Mouse (Mus musculus) naive thymus-derived CD4-positive, alpha-beta T cell, adult 2 months (primary cell): Measurements from ENCODE around the gene Ppm1j.
"Not testable (repeated sequence)": the region's sequence is repeated elsewhere in the genome, so short reads cannot be mapped to it uniquely, and the experiment has no call there.

Source experiments
- DNase-seq: peaks from one replicate; pipeline ENCODE4 v3.0.0-alpha.2; 2011; ENCODE audit warnings: low read depth

Ppm1j gene

GRCm38 (mm10) chr3:104780561-104781420 is at the start of gene Ppm1j:
Ppm1j (plus strand) TSS chr3:104781056.
- peak; percentile 81 for DNase-seq

GRCm38 (mm10) chr3:104732907-104733306 is 47.9 kb upstream of the Ppm1j start:
- DNase-seq = no peak

GRCm38 (mm10) chr3:104734654-104735053 is 46.2 kb upstream of the Ppm1j start:
- no peak for DNase-seq

GRCm38 (mm10) chr3:104741954-104742353 is 38.9 kb upstream of the Ppm1j start:
- DNase-seq = no peak

GRCm38 (mm10) chr3:104743161-104743560 is 37.7 kb upstream of the Ppm1j start:
- DNase-seq = no peak

GRCm38 (mm10) chr3:104743864-104744263 is 37.0 kb upstream of the Ppm1j start:
- DNase-seq = no peak

GRCm38 (mm10) chr3:104752845-104753244 is 28.0 kb upstream of the Ppm1j start:
- DNase-seq = peak; percentile 60

- DNase-seq = peak; percentile 86
These were observed 22.4 kb upstream of the Ppm1j start for GRCm38 (mm10) chr3:104758406-104758805.

- DNase-seq = no peak
These were observed 22.0 kb upstream of the Ppm1j start for GRCm38 (mm10) chr3:104758869-104759268.

GRCm38 (mm10) chr3:104762103-104762863 is 18.6 kb upstream of the Ppm1j start:
- not testable (repeated sequence) for DNase-seq

GRCm38 (mm10) chr3:104765021-104765420 is 15.8 kb upstream of the Ppm1j start:
- peak; percentile 78 for DNase-seq

- DNase-seq = no peak
These were observed 13.7 kb upstream of the Ppm1j start for GRCm38 (mm10) chr3:104767141-104767540.

- no peak for DNase-seq
These were observed 13.1 kb upstream of the Ppm1j start for GRCm38 (mm10) chr3:104767716-104768115.

- DNase-seq = no peak
These were observed 11.7 kb upstream of the Ppm1j start for GRCm38 (mm10) chr3:104769135-104769534.

GRCm38 (mm10) chr3:104770035-104770434 is 10.8 kb upstream of the Ppm1j start:
- DNase-seq = peak; percentile 69

GRCm38 (mm10) chr3:104770918-104771317 is 9.9 kb upstream of the Ppm1j start:
- DNase-seq = no peak

GRCm38 (mm10) chr3:104771460-104771859 is 9.4 kb upstream of the Ppm1j start:
- peak; percentile 72 for DNase-seq

- DNase-seq = no peak
These were observed 7.6 kb upstream of the Ppm1j start for GRCm38 (mm10) chr3:104773301-104773700.

- peak; percentile 69 for DNase-seq
These were observed 3.5 kb upstream of the Ppm1j start for GRCm38 (mm10) chr3:104777342-104777741.

- DNase-seq = peak; percentile 84
These were observed 907 bp upstream of the Ppm1j start for GRCm38 (mm10) chr3:104779949-104780348.

GRCm38 (mm10) chr3:104781471-104781903 is 631 bp downstream of the Ppm1j start, which contains the start of gene Fam19a3:
Fam19a3 (minus strand) TSS chr3:104781840.
- DNase-seq = peak; percentile 68

GRCm38 (mm10) chr3:104782061-104782681 is 1.3 kb downstream of the Ppm1j start:
- DNase-seq = peak; percentile 53
